Mouse (Mus musculus): ENCODE measurements around the gene Htra3. TPM values are rescaled to one million over a fixed set of nuclear protein-coding genes. Genes with fewer than 3 reads are reported as not detected.
A peak's percentile ranks its signal among the peaks of the same experiment; 100 is the strongest.

The Htra3 gene
- polyA plus RNA-seq, 1 experiment from 2014 or later = 29.2 TPM

DNA sequence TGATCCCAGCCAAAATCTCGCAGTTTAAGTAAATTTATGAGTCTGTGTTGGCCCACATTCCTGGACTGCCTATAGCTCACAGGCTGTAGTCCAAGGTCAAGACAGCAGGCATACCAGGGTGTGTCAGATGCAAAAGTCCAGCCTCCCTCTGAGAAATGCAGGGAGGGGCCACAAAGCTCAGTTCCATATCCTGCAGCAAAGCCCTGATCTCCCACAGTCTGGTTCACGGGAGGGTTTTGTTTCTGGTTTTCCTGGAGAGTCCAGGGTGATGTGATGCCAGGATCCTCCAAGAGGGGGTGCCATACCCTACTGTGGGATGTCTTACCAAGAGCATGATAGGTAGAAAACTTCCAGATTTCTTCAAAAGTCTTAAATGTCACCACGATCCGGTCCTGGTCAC is 38.4 kb upstream of the Htra3 start:
- H3K9me3 ChIP-seq = no peaks in the 10 kb centered on the region
- H3K9ac ChIP-seq = no peak overlapping the region
- no peaks in the 10 kb centered on the region for H3K27me3 ChIP-seq
- no peak overlapping the region for H3K4me3 ChIP-seq
- no peaks in the 10 kb centered on the region for H3K36me3 ChIP-seq
- peak; percentile 37; the same call in 1 of the 2 replicates for ATAC-seq (ENCODE audit: borderline replicate concordance, extremely low read depth, low FRiP score, low TSS enrichment)
- no peak overlapping the region for H3K4me2 ChIP-seq
- peaks cover 6% of the 10 kb centered on the region; the same call in 1 of the 2 replicates for H3K4me1 ChIP-seq
- H3K27ac ChIP-seq = no peak overlapping the region
- WGBS = 42% methylated on average over 4 of the region's 4 CpGs

DNA sequence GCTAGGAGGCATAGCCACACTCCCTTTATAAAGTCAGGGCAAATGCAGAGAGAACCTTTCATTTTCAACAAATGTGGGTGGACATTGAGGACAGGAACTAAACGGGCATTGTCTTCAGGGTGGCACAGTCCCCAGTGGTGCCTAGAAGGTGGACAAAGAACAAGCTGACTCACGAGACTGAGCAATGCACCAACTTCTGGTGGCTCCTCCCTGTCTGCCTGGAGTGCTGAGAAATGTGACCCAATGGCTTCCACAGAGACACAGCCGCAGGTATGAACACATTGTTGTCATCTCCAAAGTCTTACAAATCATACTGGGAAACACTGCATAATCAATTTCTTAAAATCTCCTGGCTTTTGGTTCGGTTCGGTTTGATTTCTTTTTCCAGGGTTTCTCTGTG is 37.9 kb upstream of the Htra3 start:
- no peak for ATAC-seq (ENCODE audit: borderline replicate concordance, extremely low read depth, low FRiP score, low TSS enrichment)
- H3K4me2 ChIP-seq = no peak overlapping the region
- peaks cover 6% of the 10 kb centered on the region; the same call in 1 of the 2 replicates for H3K4me1 ChIP-seq
- no peak overlapping the region for H3K4me3 ChIP-seq
- no peak overlapping the region for H3K27ac ChIP-seq
- 83% methylated on average over 5 of the region's 5 CpGs for WGBS
- no peaks in the 10 kb centered on the region for H3K9me3 ChIP-seq
- no peaks in the 10 kb centered on the region for H3K36me3 ChIP-seq
- H3K27me3 ChIP-seq = no peaks in the 10 kb centered on the region
- H3K9ac ChIP-seq = no peak overlapping the region

DNA sequence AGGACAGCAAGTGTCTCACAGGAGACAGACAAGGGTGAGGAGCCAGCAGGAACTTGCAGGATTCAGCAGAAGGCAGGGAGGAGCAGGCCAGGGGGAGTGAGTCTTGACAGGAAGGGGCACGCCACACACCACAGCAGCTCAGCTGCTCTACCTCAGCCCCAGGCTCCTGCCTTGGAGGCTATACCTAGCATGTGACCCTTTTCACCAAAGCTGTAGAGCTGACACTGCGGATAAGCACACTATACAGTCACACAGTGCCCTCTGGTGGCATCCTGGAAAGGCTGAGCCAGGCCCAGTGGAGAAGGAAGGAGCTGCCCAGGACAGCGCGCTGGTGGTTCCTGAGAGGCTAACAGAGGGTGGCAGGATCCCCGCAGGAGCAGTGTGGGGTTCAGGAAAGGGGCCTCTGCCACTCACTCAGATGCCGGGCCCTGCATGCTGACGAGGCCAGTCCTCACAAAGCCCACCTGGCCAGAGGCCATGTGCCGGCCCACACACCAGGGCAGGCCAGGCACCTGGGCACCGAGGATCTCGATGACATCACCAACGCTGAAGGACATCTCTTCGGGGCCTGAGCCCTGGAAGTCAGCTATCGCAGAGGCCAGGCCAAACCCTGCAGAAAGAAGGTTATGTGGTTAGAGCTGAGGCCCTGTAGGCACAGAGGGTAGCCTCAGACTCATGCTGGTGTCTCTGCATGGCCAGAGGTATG is 34.2 kb upstream of the Htra3 start:
- 46% methylated on average over 13 of the region's 13 CpGs for WGBS
- Histone ChIP-seq H3K27me3 (no peaks in the 10 kb centered on the region), H3K4me2 (no peak overlapping the region), H3K4me1 (no peaks in the 10 kb centered on the region), H3K36me3 (no peaks in the 10 kb centered on the region), H3K9me3 (no peaks in the 10 kb centered on the region), H3K27ac (no peak overlapping the region), H3K4me3 (no peak overlapping the region), H3K9ac (no peak overlapping the region)
- ATAC-seq (ENCODE audit: borderline replicate concordance, extremely low read depth, low FRiP score, low TSS enrichment) = peak; percentile 72; the same call in 1 of the 2 replicates

DNA sequence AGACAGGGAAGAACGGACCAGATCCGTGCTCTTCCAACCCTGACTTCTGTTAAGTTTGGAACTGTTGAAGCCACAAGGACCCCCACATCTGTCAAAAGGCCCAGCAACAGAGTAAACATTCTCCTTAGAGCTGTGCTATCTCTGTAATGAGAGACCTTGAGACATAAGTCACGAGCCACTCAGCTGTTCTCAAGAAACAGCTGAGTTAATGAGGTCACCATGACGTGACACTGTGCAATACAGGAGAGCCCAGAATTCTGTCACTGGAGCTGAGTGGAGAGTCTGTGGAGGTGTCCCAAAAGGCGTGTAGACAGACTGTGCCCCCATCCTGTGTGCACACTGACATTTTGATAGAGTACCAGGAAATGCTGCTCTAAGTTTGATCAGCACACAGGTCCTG is 32.9 kb upstream of the Htra3 start:
- H3K36me3 ChIP-seq = no peaks in the 10 kb centered on the region
- no peaks in the 10 kb centered on the region for H3K4me1 ChIP-seq
- H3K27ac ChIP-seq = no peak overlapping the region
- H3K4me2 ChIP-seq = no peak overlapping the region
- no peak overlapping the region for H3K9ac ChIP-seq
- H3K27me3 ChIP-seq = no peaks in the 10 kb centered on the region
- no peaks in the 10 kb centered on the region for H3K9me3 ChIP-seq
- no peak overlapping the region for H3K4me3 ChIP-seq
- ATAC-seq (ENCODE audit: borderline replicate concordance, extremely low read depth, low FRiP score, low TSS enrichment) = no peak
- WGBS = 31% methylated on average over 5 of the region's 5 CpGs

DNA sequence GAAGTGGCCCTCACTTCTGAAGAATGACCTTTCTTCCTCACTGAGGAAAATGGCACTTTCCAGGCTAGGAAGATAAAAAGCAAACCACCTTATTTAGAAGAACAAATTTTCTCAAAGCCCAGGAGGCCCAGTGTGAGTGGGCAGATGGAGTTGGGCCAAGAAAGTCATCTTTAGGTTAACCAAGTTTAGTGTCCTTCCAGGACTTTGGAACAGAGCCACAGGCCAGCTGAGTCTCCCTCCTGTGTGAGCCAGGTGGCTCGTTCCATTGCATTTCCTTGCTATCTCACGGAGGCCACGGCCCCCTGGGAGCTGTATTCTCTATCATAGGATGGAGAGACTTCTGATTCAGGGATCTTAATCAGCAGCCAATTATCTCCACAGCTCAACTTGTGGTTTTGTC is 31.3 kb upstream of the Htra3 start:
- Histone ChIP-seq H3K9ac (no peak overlapping the region), H3K4me3 (no peak overlapping the region), H3K9me3 (no peaks in the 10 kb centered on the region), H3K27me3 (no peaks in the 10 kb centered on the region), H3K27ac (no peak overlapping the region), H3K36me3 (no peaks in the 10 kb centered on the region), H3K4me2 (no peak overlapping the region), H3K4me1 (no peaks in the 10 kb centered on the region)
- no peak for ATAC-seq (ENCODE audit: borderline replicate concordance, extremely low read depth, low FRiP score, low TSS enrichment)
- 59% methylated on average over 3 of the region's 3 CpGs for WGBS

DNA sequence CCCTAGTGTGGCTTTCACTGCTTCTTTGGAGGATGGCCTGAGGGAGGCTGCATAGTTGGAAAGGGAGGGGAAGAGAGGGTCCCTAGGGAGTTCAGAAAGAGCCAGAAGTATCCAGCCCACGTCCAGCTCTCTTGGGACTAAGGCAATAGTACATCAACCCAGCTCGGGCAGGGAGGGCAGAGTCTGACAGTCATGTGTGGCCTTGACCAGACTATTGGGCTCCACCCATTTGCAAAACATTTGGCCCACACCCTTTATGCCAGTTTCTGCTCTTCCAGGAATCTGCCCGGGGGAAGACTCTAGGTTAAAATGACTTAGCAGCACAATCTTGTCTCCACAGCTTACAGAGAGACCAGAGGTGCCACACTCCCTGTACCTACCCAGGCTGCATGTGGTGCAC is 30.9 kb upstream of the Htra3 start:
- no peaks in the 10 kb centered on the region for H3K27me3 ChIP-seq
- H3K4me1 ChIP-seq = no peaks in the 10 kb centered on the region
- no peaks in the 10 kb centered on the region for H3K36me3 ChIP-seq
- no peak overlapping the region for H3K27ac ChIP-seq
- no peak for ATAC-seq (ENCODE audit: borderline replicate concordance, extremely low read depth, low FRiP score, low TSS enrichment)
- WGBS = 67% methylated on average over 3 of the region's 3 CpGs
- H3K4me2 ChIP-seq = no peak overlapping the region
- H3K4me3 ChIP-seq = no peak overlapping the region
- no peaks in the 10 kb centered on the region for H3K9me3 ChIP-seq
- H3K9ac ChIP-seq = no peak overlapping the region

DNA sequence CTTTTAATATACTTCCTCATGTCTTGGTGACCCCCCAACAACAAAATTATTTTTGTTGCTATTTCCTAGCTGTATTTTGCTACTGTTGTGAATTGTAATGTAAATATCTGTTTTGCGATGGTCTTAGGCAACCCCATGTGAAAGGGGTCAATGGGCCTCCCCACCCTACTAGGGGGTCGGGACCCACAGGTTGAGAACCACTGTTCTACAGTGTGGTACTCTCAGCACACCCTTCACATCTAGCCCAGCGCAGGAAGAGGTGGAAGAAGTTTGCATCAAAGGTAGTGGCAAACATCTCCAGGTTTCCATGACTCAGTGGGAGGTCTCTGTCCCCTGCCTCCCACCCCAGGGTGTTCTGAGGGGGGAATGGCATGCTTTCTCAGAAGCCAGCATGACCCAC is 25.8 kb upstream of the Htra3 start:
- Histone ChIP-seq H3K4me1 (no peaks in the 10 kb centered on the region), H3K36me3 (no peaks in the 10 kb centered on the region), H3K4me3 (no peak overlapping the region), H3K27ac (no peak overlapping the region), H3K4me2 (no peak overlapping the region), H3K9ac (no peak overlapping the region), H3K27me3 (no peaks in the 10 kb centered on the region), H3K9me3 (no peaks in the 10 kb centered on the region)
- no peak for ATAC-seq (ENCODE audit: borderline replicate concordance, extremely low read depth, low FRiP score, low TSS enrichment)
- WGBS = 87% methylated on average over 3 of the region's 3 CpGs

DNA sequence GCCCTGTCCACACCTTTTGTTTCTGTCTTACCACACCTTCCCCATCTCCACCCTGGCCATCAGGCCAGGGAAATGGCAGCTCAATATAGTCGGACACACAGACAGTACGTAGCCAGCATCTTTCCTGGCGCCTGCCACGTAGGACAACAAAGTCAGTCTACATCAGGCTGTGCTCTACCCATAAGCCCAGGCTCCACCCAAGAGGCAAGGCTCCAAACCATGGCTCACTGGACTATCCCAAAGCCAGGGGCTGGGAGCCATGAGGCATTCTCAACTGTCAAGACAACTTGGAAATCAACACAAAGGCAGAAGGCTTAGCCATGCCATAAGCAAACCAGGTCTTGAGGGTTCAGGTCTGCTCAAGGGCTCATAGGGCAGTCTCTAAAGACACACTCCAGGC is 24.2 kb upstream of the Htra3 start:
- H3K9me3 ChIP-seq = no peaks in the 10 kb centered on the region
- H3K4me2 ChIP-seq = no peak overlapping the region
- H3K36me3 ChIP-seq = no peaks in the 10 kb centered on the region
- WGBS = 91% methylated on average over 4 of the region's 4 CpGs
- H3K4me3 ChIP-seq = no peak overlapping the region
- no peaks in the 10 kb centered on the region for H3K27me3 ChIP-seq
- no peaks in the 10 kb centered on the region for H3K4me1 ChIP-seq
- H3K9ac ChIP-seq = no peak overlapping the region
- no peak for ATAC-seq (ENCODE audit: borderline replicate concordance, extremely low read depth, low FRiP score, low TSS enrichment)
- H3K27ac ChIP-seq = no peak overlapping the region

DNA sequence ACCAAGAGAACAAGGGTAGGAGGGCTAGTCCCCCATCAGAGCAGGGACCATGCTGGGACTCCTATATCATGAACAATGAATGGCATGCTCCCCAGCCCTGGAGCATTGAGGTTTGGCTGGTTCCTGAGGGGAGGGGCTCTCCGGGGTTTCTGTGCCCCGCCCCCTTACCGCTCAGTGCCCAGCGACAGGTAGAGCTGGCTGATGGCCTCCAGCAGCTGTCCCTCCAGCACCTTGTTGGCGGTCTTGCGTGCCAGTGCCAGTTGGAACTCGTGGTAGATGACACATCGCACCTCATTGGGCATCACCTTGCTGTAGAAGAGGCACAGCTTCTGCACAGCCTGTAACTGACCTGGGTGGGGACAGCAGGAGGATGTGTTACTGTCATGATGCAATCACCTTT is 23.6 kb upstream of the Htra3 start:
- H3K4me1 ChIP-seq = no peaks in the 10 kb centered on the region
- H3K36me3 ChIP-seq = no peaks in the 10 kb centered on the region
- no peak overlapping the region for H3K9ac ChIP-seq
- H3K4me2 ChIP-seq = no peak overlapping the region
- ATAC-seq (ENCODE audit: borderline replicate concordance, extremely low read depth, low FRiP score, low TSS enrichment) = 0 out of 2 replicates have a peak, but pooled peaks have one; percentile 16
- no peaks in the 10 kb centered on the region for H3K9me3 ChIP-seq
- H3K27ac ChIP-seq = no peak overlapping the region
- H3K4me3 ChIP-seq = no peak overlapping the region
- H3K27me3 ChIP-seq = no peaks in the 10 kb centered on the region
- WGBS = 71% methylated on average over 8 of the region's 8 CpGs

DNA sequence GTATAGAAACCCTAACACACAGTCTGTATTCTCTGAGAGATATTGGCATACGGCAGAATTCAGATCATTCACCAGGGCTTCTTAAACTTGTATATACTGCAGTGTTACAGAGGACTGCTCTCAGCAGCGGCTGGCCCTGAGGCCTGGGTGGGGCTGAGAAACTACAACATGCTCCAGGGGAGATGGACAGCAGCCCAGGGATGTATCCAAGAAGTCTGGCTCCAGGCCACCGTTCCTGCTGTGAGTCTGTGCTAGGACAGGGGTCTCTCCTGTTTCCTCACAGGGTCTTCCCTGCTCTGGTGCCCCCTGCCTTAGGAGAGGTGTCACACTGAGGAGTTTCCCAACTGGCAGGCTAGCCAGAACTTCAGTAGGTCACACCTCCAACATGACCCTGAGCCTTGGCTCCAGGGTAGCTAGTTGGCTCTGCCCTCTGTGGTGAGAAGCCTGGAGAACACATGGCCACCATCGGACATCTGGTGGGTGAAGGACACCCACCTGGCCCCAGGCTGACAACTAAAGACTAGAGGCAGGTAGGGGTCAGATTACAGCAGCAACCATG is 23.1 kb upstream of the Htra3 start:
- no peak for ATAC-seq (ENCODE audit: borderline replicate concordance, extremely low read depth, low FRiP score, low TSS enrichment)
- H3K9me3 ChIP-seq = no peaks in the 10 kb centered on the region
- 66% methylated on average over 4 of the region's 4 CpGs for WGBS
- no peak overlapping the region for H3K4me3 ChIP-seq
- H3K9ac ChIP-seq = no peak overlapping the region
- no peaks in the 10 kb centered on the region for H3K27me3 ChIP-seq
- no peak overlapping the region for H3K27ac ChIP-seq
- no peak overlapping the region for H3K4me2 ChIP-seq
- no peaks in the 10 kb centered on the region for H3K36me3 ChIP-seq
- no peaks in the 10 kb centered on the region for H3K4me1 ChIP-seq

DNA sequence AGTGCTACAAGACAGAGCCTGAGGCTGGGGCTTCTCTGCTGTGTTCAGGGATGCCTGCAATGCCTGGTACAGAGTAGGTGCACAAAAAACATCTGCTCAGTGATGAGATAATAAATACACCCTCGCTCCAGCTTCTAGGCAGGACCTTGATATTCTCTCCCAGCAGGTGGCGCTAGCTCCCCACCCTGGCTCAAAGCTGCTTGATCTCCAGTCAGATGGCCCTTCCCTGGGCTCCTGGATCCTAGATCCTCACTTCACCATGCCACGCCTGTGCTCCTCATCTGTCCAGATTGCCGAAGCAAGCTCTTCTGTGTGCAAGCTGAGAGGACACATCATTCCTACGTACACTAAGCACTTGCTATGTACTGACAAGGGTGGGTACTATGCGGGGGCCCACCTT is 21.5 kb upstream of the Htra3 start:
- Histone ChIP-seq H3K4me3 (no peak overlapping the region), H3K4me2 (no peak overlapping the region), H3K9me3 (no peaks in the 10 kb centered on the region), H3K27ac (no peak overlapping the region), H3K9ac (no peak overlapping the region), H3K27me3 (no peaks in the 10 kb centered on the region), H3K36me3 (no peaks in the 10 kb centered on the region), H3K4me1 (no peaks in the 10 kb centered on the region)
- 38% methylated on average over 6 of the region's 6 CpGs for WGBS
- ATAC-seq (ENCODE audit: borderline replicate concordance, extremely low read depth, low FRiP score, low TSS enrichment) = no peak

DNA sequence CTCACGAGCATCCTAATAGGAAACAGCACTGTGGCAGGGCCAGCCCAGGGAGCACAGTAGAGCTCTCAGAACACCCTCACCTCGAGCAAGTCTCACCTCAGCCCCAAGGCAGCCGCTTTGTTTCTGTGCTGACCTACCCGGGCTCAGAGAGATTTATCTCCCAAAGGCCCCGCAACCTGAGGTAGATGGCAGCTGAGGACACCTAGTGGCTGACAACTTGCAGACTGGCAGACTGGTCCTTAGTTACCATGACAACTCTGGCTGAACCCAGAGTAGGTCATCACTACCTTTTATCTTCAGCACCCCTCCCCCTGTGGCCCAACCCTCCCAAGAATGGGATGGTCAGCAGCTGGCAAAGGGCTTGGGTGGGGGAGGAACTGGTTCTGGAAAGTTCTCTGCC is 16.2 kb upstream of the Htra3 start:
- H3K36me3 ChIP-seq = no peaks in the 10 kb centered on the region
- WGBS = 25% methylated on average over 5 of the region's 5 CpGs

More for the DNA sequence above, 16.2 kb upstream of the Htra3 start:
- H3K4me2 ChIP-seq = no peak overlapping the region
- H3K9me3 ChIP-seq = no peaks in the 10 kb centered on the region
- ATAC-seq (ENCODE audit: borderline replicate concordance, extremely low read depth, low FRiP score, low TSS enrichment) = no peak
- no peaks in the 10 kb centered on the region for H3K27me3 ChIP-seq
- peaks cover 10% of the 10 kb centered on the region for H3K4me1 ChIP-seq
- H3K9ac ChIP-seq = no peak overlapping the region
- H3K27ac ChIP-seq = no peak overlapping the region
- H3K4me3 ChIP-seq = no peak overlapping the region

Measured in lung, embryonic 15.5 days (tissue).